Mouse (Mus musculus) embryonic facial prominence, embryonic 11.5 days (tissue): Measurements from ENCODE around the gene Gm21976. TPM values are rescaled to one million over a fixed set of nuclear protein-coding genes. Genes with fewer than 3 reads are reported as not detected.

Source experiments
- ATAC-seq: fragments of 200-750 bp; cut with Nextera tagmentation; replicated peaks from 2 replicates; pipeline ENCODE4 v1.8.0; 2017; ENCODE audit warnings: low read depth; ENCODE audit not compliant: insufficient number of reproducible peaks, low FRiP score, low TSS enrichment
- DNase-seq: peaks from one replicate; pipeline ENCODE4 v3.0.0-alpha.2; 2015; ENCODE audit warnings: low spot score
- H3K27ac ChIP-seq: fragments of 300-500 bp; sonication (generic); replicated peaks from 2 replicates; pipeline ENCODE4 v1.5.1; 2014; ENCODE audit warnings: mild to moderate bottlenecking, low read depth, low read length, control low read depth
- H3K27me3 ChIP-seq: fragments of 300-500 bp; sonication (generic); 2 replicates; pipeline ENCODE4 v1.6.1; 2014; ENCODE audit warnings: mild to moderate bottlenecking, low read length, moderate library complexity, mixed read lengths; ENCODE audit not compliant: control insufficient read depth, insufficient read depth
- H3K36me3 ChIP-seq: fragments of 300-500 bp; sonication (generic); replicated peaks from 2 replicates; pipeline ENCODE4 v1.6.1; 2014; ENCODE audit warnings: low read depth, mild to moderate bottlenecking, low read length, moderate library complexity, mixed read lengths; ENCODE audit not compliant: control insufficient read depth, insufficient read depth
- H3K4me1 ChIP-seq: fragments of 300-500 bp; sonication (generic); 2 replicates; pipeline ENCODE4 v1.6.1; 2014; ENCODE audit warnings: low read length, mixed read lengths; ENCODE audit not compliant: control insufficient read depth, insufficient read depth
- H3K4me2 ChIP-seq: fragments of 300-500 bp; sonication (generic); 2 replicates; pipeline ENCODE4 v1.6.1; 2014; ENCODE audit warnings: low read depth, mild to moderate bottlenecking, control low read depth, low read length, moderate library complexity
- H3K4me3 ChIP-seq: fragments of 300-500 bp; sonication (generic); 2 replicates; pipeline ENCODE4 v1.5.1; 2014; ENCODE audit warnings: low read depth, low read length, control low read depth
- H3K9ac ChIP-seq: fragments of 300-500 bp; sonication (generic); replicated peaks from 2 replicates; pipeline ENCODE4 v1.6.1; 2014; ENCODE audit warnings: mild to moderate bottlenecking, control low read depth, low read length
- H3K9me3 ChIP-seq: fragments of 300-500 bp; sonication (generic); replicated peaks from 2 replicates; pipeline ENCODE4 v1.6.1; 2016; ENCODE audit warnings: mild to moderate bottlenecking, low read length, inconsistent platforms, mixed read lengths; ENCODE audit not compliant: control insufficient read depth
- WGBS: fragments of 180-500 bp; shearing (Covaris S2); extraction: QIAGEN DNeasy Blood & Tissue Kit; methylation state at CpG from one replicate; pipeline ENCODE4 v1.1.7; 2014; 5-methylcytosine and 5-hydroxymethylcytosine counted together
- polyA plus RNA-seq: library from polyadenylated mRNA; unstranded; fragments of >200 nt; fragmentation: Nextera tagmentation; extraction: Ambion mirVana; gene quantifications from 2 replicates; pipeline ENCODE4 v1.2.1, GENCODE M21; 2014

Gm21976 gene
- polyA plus RNA-seq, 1 experiment from 2014 or later = not detected

DNA sequence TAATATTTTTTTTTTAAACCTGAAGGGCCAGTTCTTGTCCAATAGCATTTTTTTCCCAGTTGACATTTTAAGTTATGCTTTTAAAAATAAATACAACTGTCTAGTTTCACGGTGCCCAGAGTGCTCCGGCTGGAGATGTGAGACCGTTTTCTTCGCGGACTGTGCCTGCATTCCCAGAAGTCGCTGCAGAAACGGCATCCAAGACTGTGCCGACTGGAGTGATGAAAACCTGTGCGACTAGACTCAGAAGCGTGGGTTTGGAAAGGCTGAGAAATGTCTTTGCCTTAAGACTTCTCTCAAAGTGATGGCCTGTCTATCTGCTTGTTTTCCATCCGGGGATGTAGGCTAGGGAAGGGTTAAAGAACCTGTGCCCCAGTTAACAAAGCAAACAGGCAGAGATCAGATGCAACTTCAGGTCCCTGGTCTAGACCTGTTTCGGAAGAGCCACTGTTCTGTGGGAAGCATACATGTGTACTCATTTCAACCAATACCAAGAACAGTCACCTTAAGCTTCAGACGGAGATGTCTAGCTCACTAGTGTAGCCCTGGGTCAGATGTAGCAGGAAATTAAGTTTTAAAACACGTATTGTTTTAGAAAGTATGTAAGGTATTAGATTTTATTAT lies 27.3 kb downstream of the Gm21976 start:
- no peaks in the 10 kb centered on the region for H3K4me1 ChIP-seq
- no peak overlapping the region for H3K27ac ChIP-seq
- no peak overlapping the region for H3K4me2 ChIP-seq
- peaks cover 2% of the 10 kb centered on the region for H3K36me3 ChIP-seq
- 51% methylated on average over 14 of the region's 14 CpGs for WGBS
- H3K9ac ChIP-seq = no peak overlapping the region
- H3K27me3 ChIP-seq = no peaks in the 10 kb centered on the region
- no peak overlapping the region for H3K4me3 ChIP-seq
- H3K9me3 ChIP-seq = no peaks in the 10 kb centered on the region
- ATAC-seq (no peak), DNase-seq (no peak)

DNA sequence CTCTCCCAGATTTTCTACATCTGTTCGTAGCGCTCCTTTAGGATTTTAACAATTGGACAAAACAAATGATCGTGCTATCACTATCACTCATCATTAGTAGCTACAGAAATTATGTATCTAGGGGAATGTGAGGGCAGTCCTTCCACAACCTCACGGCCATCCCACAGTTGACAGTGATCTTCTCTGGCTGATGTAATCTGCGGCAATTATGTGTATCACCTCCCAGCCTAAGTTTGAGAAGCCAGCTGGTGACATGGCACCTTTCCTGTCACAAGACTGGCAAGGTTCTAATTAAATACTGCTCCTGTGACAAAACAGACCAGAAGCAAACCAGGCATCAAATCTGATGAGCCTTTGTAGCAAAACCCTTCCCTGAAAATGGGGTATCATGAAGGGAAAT lies 28.3 kb downstream of the Gm21976 start:
- ATAC-seq (no peak), DNase-seq (no peak)
- Histone ChIP-seq H3K4me2 (no peak overlapping the region), H3K27ac (no peak overlapping the region), H3K4me1 (no peaks in the 10 kb centered on the region), H3K4me3 (no peak overlapping the region), H3K9me3 (no peaks in the 10 kb centered on the region), H3K9ac (no peak overlapping the region), H3K27me3 (no peaks in the 10 kb centered on the region), H3K36me3 (peaks cover 2% of the 10 kb centered on the region)
- WGBS = 79% methylated on average over 5 of the region's 5 CpGs

DNA sequence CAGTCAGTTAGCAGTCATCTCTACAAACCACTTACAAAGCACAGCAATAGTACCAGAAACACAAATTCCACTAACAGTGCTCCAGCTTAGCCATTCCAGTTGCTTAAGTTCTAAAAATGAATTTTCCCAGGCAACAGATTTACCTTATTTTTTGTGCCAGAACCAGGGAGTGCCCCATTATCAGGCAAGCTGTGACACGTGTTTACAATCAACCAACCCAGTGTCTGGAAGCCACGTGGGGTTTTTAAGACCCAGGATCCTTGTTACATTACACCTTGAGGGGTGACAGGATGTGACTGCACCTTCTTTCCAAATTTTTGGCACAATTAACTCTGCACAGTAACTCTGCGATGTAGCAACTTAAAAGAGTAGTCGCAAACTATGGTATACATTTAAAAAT lies 29.0 kb downstream of the Gm21976 start:
- Histone ChIP-seq H3K27ac (no peak overlapping the region), H3K4me2 (no peak overlapping the region), H3K27me3 (no peaks in the 10 kb centered on the region), H3K9ac (no peak overlapping the region), H3K4me1 (no peaks in the 10 kb centered on the region), H3K4me3 (no peak overlapping the region), H3K36me3 (peaks cover 2% of the 10 kb centered on the region), H3K9me3 (no peaks in the 10 kb centered on the region)
- ATAC-seq (no peak), DNase-seq (no peak)
- WGBS = 72% methylated on average over 4 of the region's 4 CpGs

DNA sequence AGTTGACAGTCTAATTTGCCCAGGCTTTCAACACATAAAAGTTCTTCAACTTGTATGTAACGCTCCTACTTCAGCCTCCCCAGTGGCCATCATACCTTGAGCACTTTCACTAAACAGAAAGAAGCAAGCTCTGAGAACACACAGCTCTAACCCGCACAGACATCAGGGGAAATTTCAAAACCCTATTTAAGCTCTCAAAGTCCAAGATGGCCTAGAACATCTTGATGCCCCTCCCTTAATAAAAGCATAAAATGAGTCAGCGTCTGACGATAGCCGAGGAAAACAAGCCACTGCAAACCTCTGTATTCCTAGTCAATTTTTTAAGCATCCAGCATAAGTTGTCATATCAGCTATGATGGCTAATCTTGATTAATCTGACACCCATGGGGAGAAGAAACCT lies 31.9 kb downstream of the Gm21976 start:
- whole genome bisulfite sequencing = 94% methylated on average over 5 of the region's 5 CpGs
- H3K27me3 ChIP-seq = no peaks in the 10 kb centered on the region
- ATAC-seq (no peak), DNase-seq (no peak)
- H3K4me1 ChIP-seq = no peaks in the 10 kb centered on the region
- no peak overlapping the region for H3K4me3 ChIP-seq
- H3K9ac ChIP-seq = no peak overlapping the region
- no peak overlapping the region for H3K4me2 ChIP-seq
- H3K27ac ChIP-seq = no peak overlapping the region
- H3K9me3 ChIP-seq = no peaks in the 10 kb centered on the region
- peaks cover 2% of the 10 kb centered on the region for H3K36me3 ChIP-seq

DNA sequence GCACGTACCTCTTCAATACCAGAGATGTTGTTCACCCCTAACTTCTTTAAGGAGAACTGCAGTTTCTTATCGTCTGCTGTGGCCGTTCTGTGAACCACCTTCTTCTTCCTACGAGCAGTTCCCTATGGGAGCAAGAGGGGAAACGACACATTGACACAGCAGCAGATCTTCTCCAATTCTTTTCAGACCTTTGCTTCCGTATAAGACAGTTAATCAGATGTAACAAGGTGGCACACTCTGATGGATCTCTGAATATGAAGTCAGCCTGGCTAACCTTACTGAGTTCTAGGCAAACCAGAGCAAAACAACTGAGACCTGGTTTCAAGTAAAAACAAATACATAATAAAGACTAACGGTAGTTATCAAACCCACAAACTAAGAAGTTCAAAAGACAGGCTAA lies 33.9 kb downstream of the Gm21976 start:
- no peak for DNase-seq
- H3K9me3 ChIP-seq = no peaks in the 10 kb centered on the region
- no peaks in the 10 kb centered on the region for H3K4me1 ChIP-seq
- no peak overlapping the region for H3K27ac ChIP-seq
- no peak for ATAC-seq
- H3K9ac ChIP-seq = no peak overlapping the region
- no peaks in the 10 kb centered on the region for H3K27me3 ChIP-seq
- WGBS = 81% methylated on average over 7 of the region's 7 CpGs
- H3K36me3 ChIP-seq = peaks cover 2% of the 10 kb centered on the region
- H3K4me2 ChIP-seq = no peak overlapping the region
- no peak overlapping the region for H3K4me3 ChIP-seq

DNA sequence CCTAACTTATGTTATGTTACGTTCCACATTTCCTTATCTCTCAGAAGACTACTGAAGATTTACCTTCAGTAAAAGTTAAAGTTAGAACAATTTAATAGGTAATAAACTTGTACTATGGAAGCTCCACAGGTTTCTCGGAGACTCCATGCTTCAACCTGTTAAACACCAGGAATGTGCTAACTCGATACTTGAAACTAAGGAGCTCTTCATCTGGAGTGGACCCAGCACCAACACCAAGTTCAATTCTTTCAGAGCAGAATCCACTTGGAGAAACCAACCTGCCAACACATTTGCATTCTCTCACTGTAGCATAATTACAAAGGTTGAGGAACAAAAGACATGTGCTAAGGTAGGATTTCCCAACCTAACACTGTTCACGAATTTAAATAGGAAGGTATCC lies 35.4 kb downstream of the Gm21976 start:
- H3K27ac ChIP-seq = no peak overlapping the region
- no peaks in the 10 kb centered on the region for H3K27me3 ChIP-seq
- H3K4me1 ChIP-seq = no peaks in the 10 kb centered on the region
- peaks cover 2% of the 10 kb centered on the region; the same call in 1 of the 2 replicates for H3K36me3 ChIP-seq
- ATAC-seq (no peak), DNase-seq (no peak)
- no peak overlapping the region for H3K9ac ChIP-seq
- no peaks in the 10 kb centered on the region for H3K9me3 ChIP-seq
- 75% methylated on average over 4 of the region's 4 CpGs for WGBS
- H3K4me3 ChIP-seq = 0 out of 2 replicates have a peak overlapping the region, but pooled peaks have one; percentile 5
- peak overlapping the region; percentile 60; the same call in 1 of the 2 replicates for H3K4me2 ChIP-seq

DNA sequence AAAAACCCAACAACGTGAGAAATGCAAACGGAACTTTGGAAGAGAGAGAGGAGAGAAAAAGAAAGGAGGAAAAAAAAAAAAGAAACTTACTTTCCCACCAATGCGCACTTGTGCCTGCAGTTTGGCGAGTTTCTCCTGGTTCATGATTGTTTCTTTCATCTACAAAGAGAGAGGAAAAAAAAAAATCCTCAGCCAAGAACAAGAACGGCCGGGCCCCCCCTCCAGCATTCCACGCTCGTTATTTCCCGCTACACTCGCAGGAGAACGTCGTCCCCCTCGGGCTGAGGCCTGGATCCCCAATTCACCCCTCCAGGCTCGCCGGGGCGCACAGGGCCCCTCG lies 36.4 kb downstream of the Gm21976 start:
- DNase-seq (peak; percentile 33), ATAC-seq (no peak)
- peak overlapping the region; percentile 68 for H3K27ac ChIP-seq

DNA sequence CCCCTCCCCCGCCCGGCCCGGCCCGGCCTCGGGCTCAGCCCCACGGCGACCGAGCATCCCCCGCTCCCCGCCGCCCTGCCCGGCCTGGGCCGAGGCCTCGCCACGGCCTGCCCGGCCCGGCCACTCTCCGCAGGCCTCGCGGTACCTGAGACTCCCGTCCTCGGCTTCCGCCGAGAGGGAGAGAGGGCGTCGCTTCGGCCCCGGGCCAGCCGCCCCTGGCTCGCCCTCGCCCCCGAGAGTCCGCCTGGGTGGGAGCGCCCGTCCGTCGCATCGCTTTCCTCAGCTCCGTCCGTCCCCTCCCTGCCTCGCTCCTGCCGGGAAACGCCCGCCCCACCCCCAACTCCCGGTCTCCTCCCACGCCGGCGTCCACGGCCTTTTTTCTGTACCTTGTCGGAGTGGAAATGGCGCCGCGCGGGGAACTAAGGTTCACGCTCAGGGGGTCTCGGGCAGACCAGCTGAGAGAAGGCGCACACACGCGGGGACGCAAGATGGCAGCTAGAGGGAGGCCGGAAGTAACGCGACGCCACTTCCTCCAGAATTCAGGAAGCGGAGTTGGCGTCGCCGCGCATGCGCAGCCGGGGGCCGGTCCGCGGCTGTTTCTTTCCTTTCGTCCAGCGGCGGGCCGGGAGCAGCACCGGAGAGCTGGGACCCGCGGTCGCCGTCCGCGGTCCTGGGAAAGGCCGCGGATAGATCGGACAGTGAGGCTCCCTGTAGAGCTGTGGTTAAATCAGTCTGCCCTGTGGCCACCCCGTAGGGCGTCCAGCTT lies 37.0 kb downstream of the Gm21976 start, which contains the start of gene Btf3:
Gene Btf3 (minus strand): TSS at position 527 of the 766 bp plus-strand sequence.
- Histone ChIP-seq H3K27me3 (no peaks in the 10 kb centered on the region), H3K4me3 (peak within 1 kb of the TSS; percentile 85), H3K27ac (peak within 1 kb of the TSS; percentile 68), H3K4me2 (peak within 1 kb of the TSS; percentile 64), H3K4me1 (no peaks in the 10 kb centered on the region), H3K36me3 (no peaks in the 10 kb centered on the region; the same call in 1 of the 2 replicates), H3K9me3 (no peaks in the 10 kb centered on the region), H3K9ac (peak within 1 kb of the TSS; percentile 91)
- under 1% methylated on average over 68 of the region's 90 CpGs for WGBS
- ATAC-seq = peak; percentile 88
- peak; percentile 97 for DNase-seq

More for the DNA sequence above, 36.4 kb downstream of the Gm21976 start:
- H3K27me3 ChIP-seq = no peaks in the 10 kb centered on the region
- H3K4me3 ChIP-seq = peak overlapping the region; percentile 85
- no peaks in the 10 kb centered on the region for H3K9me3 ChIP-seq
- H3K4me2 ChIP-seq = peak overlapping the region; percentile 60
- peak overlapping the region; percentile 91 for H3K9ac ChIP-seq
- WGBS = under 1% methylated on average over 15 of the region's 17 CpGs
- H3K4me1 ChIP-seq = no peaks in the 10 kb centered on the region
- H3K36me3 ChIP-seq = peaks cover 2% of the 10 kb centered on the region; the same call in 1 of the 2 replicates
